Mouse (Mus musculus) lung, postnatal 25 days (tissue): ENCODE results near the gene 2210407C18Rik.

Experiments
- DNase-seq: peaks from one replicate; pipeline ENCODE4 v3.0.0; 2022; ENCODE audit warnings: low spot score

Gene 2210407C18Rik

DNA sequence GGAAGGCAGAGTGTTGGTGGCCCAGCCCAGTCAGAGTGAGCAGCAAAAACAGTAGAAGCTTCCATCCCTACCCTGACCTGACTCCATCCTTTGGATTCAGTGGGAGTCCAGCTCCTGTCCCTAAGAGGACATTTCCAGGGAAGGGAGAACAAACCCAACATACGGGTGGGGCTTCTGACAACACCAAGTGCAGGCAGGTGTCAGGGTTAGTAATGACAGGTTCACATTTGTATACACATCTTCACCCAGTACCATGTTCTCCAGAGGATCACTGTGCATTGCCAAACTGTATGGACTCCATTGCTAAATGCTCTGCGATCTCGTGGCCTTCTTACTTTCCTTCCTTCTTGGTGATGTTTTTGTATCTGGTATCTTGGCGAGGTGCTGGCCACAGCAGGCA lies at the start of gene 2210407C18Rik:
Gene 2210407C18Rik (minus strand): TSS at position 101 of the 400 bp plus-strand sequence.
- no peak for DNase-seq

DNA sequence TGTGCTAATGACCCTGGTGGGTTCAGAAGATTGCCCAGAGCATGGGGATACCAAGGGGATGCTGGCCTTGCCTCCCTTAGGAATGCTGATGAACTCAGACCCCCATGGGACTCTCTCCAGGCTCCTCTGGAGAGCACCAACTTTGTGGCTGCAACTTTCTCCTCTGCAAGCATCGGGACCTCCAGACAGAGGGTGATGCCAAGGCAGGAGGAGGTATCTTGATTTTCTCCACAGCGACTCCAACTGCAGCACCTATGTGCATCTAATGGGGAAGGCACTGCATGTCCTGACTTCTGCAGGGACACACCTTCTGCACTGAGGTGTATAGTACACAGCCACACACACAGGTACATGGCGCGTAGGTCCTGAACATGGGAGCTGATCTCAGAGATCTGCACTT lies 42.7 kb upstream of the 2210407C18Rik start, which contains the start of gene Olfr322:
Gene Olfr322 (plus strand): TSS at position 187 of the 400 bp plus-strand sequence.
- DNase-seq, result no peak

DNA sequence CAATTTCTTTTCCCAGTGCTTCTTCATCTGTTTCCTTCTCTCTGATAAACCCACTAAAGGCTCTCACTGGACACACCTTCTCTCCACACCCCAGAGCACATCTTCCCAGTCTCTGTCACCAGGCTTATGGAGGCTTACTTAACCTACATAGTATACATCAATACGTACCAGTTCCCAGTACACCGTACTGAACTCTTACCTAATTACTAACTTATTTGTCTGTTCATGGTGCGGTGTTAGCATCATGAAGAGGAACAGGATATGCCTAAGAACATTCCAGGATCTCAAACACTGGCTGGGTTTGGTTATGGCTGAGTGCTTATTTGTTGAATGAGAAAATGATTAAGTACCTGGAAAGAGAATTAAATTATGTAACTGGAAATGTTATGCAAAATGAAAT lies 39.3 kb upstream of the 2210407C18Rik start:
- no peak for DNase-seq

GRCm38 (mm10) chr11:58643350-58643749 lies 27.5 kb upstream of the 2210407C18Rik start:
- DNase-seq, result no peak

GRCm38 (mm10) chr11:58641638-58642358 lies 25.9 kb upstream of the 2210407C18Rik start:
- no peak for DNase-seq

GRCm38 (mm10) chr11:58641057-58641456 lies 25.2 kb upstream of the 2210407C18Rik start:
- no peak for DNase-seq

- DNase-seq, result no peak
Observed at GRCm38 (mm10) chr11:58640272-58640867, 24.5 kb upstream of the 2210407C18Rik start, which contains the start of gene Trim58. TSS of gene Trim58 (plus strand) at chr11:58640465.

DNA sequence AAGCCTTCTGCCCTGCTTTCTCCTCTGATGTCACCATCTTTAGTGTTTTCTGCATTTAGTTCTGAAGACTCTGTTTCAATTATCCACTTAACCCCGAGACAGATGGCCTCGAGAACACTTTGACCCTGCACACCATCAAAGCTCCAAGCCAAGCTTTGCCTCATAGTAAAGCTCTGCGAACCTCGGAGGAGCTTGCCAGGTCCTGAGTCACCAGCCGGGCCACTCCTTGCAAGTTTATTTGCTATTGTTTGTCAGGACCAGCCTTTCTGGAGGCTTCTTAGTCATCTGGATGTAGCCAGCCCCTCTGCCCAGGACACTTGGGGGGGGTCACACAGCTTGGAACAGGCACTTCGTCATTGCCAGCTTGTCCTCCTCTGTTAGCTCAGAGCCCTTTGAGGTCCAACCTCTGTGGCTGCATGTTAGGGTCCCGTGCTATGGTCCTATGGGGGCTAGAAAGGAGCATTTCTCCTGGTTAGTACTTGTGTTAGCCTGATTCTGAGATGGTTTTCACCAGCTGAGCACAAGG lies 22.4 kb upstream of the 2210407C18Rik start:
- no peak for DNase-seq

DNA sequence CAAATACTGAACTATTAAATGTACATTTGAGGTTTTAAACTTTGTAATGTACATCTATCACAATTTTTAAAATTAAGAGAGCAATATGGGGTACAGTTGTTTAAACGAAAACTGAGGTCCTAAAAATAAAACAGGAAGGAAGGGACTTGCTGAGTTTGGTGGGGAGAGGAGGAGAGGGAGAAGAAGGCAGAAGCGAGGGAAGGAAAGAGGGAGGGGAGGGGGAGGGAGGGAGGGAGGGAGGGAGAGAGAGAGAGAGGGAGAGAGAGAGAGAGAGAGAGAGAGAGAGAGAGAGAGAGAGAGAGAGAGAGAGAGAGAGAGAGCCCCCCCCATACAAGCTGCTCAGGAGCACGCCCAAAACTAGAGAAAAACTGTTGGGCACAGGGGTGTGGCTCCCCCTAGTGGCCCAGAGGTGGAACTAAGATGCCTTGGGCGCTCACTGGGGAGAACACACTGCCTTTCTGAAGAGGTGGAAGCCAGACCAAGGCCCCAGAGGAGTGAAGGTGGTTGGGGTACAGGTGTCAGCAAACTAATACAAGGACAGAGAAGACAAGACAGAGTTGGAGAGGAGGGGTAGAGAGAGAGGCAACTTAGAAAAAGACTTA lies 20.6 kb upstream of the 2210407C18Rik start:
- DNase-seq, result peak; percentile 7

GRCm38 (mm10) chr11:58634878-58635277 lies 19.0 kb upstream of the 2210407C18Rik start:
- DNase-seq, result no peak

DNA sequence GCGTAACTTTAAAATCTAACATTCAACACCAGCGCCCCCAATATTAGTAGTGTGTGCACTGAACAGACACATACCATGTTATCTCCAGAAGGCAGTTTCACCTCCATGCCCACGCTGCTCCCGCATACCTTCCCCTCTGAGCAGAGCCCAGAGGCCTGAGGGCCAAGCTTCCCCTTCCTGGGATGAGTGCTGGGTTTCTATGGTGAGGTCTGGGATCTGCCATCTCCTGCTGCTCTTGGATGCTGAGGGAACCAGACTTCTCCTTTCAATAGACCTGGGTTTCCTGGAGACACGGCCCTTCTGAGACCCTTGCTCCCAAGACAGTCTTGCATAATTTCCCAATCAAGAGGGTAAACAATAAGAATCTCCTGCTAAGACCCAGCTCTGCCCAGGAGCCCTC lies 14.5 kb upstream of the 2210407C18Rik start, which contains the start of gene Olfr323:
Gene Olfr323 (minus strand): TSS at position 101 of the 400 bp plus-strand sequence.
- DNase-seq, result no peak

DNA sequence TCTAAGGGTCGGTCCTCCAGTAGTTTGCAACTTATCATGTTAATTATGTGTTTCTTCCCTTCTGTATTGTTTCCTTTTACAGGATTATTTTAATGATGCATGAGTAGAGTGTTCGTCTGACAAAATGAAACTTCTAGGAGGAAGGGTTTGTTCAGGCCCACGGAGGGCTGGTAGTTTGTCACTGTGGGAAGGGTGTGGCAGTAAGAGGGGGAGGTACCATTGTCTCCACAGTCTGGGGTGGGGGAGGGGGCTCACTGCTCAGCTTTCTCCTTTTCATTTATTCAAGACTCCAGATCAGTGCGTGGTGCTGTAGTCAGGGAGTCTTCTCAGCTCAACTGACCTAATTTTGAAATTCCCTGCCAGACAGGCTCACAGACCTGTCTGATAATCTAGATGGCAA lies 10.3 kb upstream of the 2210407C18Rik start:
- no peak for DNase-seq

DNA sequence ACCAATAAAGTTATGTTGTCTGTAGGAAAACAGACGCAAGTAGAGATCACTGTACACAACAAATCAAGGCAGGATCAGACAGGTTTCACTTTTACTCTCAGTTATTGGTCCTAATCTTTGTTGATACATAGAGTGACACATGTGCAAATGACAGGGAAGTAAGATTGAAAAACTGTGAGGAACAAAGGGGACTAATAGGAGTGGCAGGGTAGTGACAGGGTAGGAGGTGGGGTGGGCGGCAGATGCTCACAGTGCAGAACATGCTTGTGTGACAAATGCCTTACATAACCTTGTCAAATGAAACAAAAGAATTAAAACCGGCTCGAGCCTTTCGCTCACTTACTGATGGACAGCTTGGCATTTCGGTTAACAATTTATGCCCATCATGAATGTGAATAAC lies 2.9 kb upstream of the 2210407C18Rik start:
- DNase-seq, result no peak

- no peak for DNase-seq
Observed at GRCm38 (mm10) chr11:58618369-58618768, 2.5 kb upstream of the 2210407C18Rik start.

GRCm38 (mm10) chr11:58614526-58614925 lies 1.3 kb downstream of the 2210407C18Rik start:
- DNase-seq, result no peak

- DNase-seq, result no peak
Observed at GRCm38 (mm10) chr11:58613359-58613758, 2.5 kb downstream of the 2210407C18Rik start.

DNA sequence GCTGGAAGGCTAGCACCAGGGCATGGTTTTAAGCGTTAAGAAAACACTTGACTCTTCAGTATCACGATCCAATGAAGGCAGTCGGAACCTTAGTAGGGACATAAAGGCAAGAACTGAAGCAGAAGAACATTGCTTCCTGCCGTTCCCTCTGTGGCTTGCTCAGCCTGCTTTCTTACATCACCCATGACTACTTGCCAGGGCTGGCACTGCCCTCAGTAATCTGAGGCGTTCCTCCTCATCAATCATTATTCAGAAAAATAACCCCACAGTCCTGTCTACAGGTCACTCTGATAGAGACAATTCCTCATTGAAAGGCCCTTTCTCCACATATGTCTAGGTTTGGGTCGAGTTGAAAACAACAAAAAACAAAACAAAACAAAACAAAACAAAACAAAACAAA lies 8.8 kb downstream of the 2210407C18Rik start:
- DNase-seq, result no peak

DNA sequence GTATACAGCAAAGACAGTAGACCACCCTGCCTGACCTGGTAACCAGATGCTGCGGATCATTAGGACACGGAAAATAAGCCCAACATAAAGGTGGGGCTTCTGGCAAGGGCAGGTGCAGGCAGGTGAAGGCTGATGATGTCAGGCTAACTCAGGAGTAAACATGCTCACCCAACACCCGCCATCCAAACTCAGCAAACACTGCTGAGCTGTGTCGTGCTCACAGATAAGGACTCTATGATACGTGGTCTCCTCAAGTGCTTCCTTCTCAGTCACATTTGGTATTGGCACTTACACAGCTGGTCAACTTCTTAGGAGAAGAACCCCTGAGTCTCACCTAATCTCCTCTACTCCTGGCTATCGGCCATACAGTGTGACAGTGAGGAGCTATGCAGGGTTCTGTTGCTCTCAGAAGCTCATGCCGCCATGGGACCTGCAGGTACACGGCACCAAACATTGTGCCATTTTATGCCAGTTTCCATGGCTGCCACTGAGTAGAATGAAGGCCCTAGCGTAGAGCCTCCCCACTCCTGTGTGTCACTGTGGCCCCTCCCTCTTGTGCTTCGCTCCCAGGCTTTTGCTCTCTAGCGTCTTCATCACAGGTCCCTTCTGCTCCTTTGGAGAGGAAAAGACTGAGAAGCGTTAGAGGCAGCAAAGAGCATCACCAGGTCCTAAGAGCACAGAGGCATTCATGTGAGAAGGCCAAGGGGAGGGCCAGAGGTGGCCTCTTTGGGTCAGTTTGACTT lies 9.5 kb downstream of the 2210407C18Rik start:
- no peak for DNase-seq

- DNase-seq, result no peak
Observed at GRCm38 (mm10) chr11:58605228-58605627, 10.6 kb downstream of the 2210407C18Rik start.

- DNase-seq, result no peak
Observed at GRCm38 (mm10) chr11:58604688-58605087, 11.2 kb downstream of the 2210407C18Rik start.

DNA sequence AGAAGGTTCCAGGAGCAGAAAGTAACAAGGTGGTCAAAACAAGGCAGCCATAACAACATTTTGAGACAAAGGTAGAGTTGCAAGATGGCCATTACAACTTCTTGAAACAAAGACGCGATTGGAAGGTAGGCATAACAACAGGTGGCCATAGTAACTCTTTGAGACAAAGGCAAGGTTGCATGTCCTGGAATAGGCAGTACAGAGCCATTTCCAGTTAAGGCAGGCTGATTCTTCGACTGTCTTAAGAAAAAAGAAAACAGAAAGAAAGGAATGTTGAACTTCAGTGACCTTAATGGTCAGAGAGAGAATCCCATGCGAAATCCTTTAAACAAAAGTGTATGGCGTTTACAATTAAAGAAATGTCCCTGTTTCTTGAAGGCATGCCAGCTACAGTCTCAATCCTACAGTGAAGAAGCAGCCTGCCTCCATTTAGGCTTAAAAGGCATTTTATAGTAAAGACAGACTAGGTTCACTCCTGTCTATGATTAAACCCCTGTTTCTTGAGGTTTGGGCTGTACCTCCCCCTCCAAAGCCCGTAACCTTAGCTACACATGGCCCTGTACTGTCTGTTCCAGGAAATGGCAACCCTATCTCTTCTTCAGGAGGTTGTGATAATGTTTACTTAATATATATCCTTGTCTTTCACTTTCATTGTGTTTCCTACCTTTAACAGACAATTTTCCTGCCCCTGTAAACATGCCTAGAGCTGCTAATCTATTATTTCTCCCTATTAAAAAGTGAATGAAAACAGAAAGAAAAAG lies 12.9 kb downstream of the 2210407C18Rik start:
- DNase-seq, result no peak
